Mouse (Mus musculus) stomach, embryonic 16.5 days (tissue): ENCODE measurements around the gene Jam3. TPM values are rescaled to one million over a fixed set of nuclear protein-coding genes. Genes with fewer than 3 reads are reported as not detected.

Source experiments
- ATAC-seq: fragments of 200-750 bp; cut with Nextera tagmentation; 2 replicates; pipeline ENCODE4 v1.8.0; 2017; ENCODE audit warnings: moderate number of reproducible peaks, moderate TSS enrichment; ENCODE audit not compliant: insufficient read depth, low FRiP score
- H3K27ac ChIP-seq: fragments of 300-500 bp; sonication (generic); 2 replicates; pipeline ENCODE4 v1.5.1; 2014; ENCODE audit warnings: low read length
- H3K27me3 ChIP-seq: fragments of 300-500 bp; sonication (generic); 2 replicates; pipeline ENCODE4 v1.6.1; 2014; ENCODE audit warnings: low read length, control low read depth, mixed read lengths; ENCODE audit not compliant: control insufficient read depth, insufficient read depth
- H3K36me3 ChIP-seq: fragments of 300-500 bp; sonication (generic); 2 replicates; pipeline ENCODE4 v1.6.1; 2014; ENCODE audit warnings: low read length; ENCODE audit not compliant: control insufficient read depth, insufficient read depth
- H3K4me1 ChIP-seq: fragments of 300-500 bp; sonication (generic); 2 replicates; pipeline ENCODE4 v1.6.1; 2014; ENCODE audit warnings: low read length, control low read depth, mixed read lengths; ENCODE audit not compliant: control insufficient read depth, insufficient read depth
- H3K4me2 ChIP-seq: fragments of 300-500 bp; sonication (generic); 2 replicates; pipeline ENCODE4 v1.6.1; 2014; ENCODE audit warnings: low read depth, low read length, mixed read lengths
- H3K4me3 ChIP-seq: fragments of 300-500 bp; sonication (generic); replicated peaks from 2 replicates; pipeline ENCODE4 v1.5.1; 2014; ENCODE audit warnings: mild to moderate bottlenecking, low read length
- H3K9ac ChIP-seq: fragments of 300-500 bp; sonication (generic); 2 replicates; pipeline ENCODE4 v1.6.1; 2014; ENCODE audit warnings: low read length
- H3K9me3 ChIP-seq: fragments of 300-500 bp; sonication (generic); replicated peaks from 2 replicates; pipeline ENCODE4 v1.6.1; 2016; ENCODE audit warnings: low read length, control low read depth; ENCODE audit not compliant: control insufficient read depth
- WGBS: fragments of 180-500 bp; shearing (Covaris S2); extraction: QIAGEN DNeasy Blood & Tissue Kit; methylation state at CpG from one replicate; pipeline ENCODE4 v1.1.7; 2014; 5-methylcytosine and 5-hydroxymethylcytosine counted together
- polyA plus RNA-seq: library from polyadenylated mRNA; unstranded; fragments of >200 nt; fragmentation: Nextera tagmentation; extraction: Ambion mirVana; gene quantifications from 2 replicates; pipeline ENCODE4 v1.2.1, GENCODE M21; 2015

Gene Jam3
- polyA plus RNA-seq, 1 experiment from 2014 or later, result 59.6 TPM

DNA sequence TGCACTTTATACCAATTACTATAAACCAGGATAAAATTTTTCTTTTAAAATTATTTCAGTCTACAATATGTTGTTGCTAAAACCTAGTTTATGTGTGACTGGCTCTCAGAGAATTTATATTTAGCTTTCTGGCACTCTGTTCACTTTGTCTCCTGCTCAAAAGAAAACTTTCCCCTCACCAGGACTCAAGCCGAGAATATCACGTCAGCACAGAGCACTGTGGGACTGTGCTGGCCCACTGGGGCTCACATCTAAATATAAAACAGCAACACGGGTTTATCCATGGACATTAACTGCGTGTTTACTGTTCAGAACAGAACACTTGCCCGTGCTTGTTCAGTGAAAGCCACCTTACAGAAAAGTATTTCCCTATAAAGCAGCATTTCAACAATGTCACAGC is 44.5 kb downstream of the Jam3 start:
- Histone ChIP-seq H3K4me1 (no peaks in the 10 kb centered on the region; the same call in 1 of the 2 replicates), H3K27ac (peak overlapping the region; percentile 12; the same call in 1 of the 2 replicates), H3K36me3 (no peaks in the 10 kb centered on the region), H3K9me3 (no peaks in the 10 kb centered on the region), H3K9ac (0 out of 2 replicates have a peak overlapping the region, but pooled peaks have one; percentile 7), H3K4me2 (no peak overlapping the region), H3K4me3 (no peak overlapping the region), H3K27me3 (no peaks in the 10 kb centered on the region)
- ATAC-seq, result peak; percentile 34; the same call in 1 of the 2 replicates
- WGBS, result 45% methylated on average over 5 of the region's 5 CpGs

DNA sequence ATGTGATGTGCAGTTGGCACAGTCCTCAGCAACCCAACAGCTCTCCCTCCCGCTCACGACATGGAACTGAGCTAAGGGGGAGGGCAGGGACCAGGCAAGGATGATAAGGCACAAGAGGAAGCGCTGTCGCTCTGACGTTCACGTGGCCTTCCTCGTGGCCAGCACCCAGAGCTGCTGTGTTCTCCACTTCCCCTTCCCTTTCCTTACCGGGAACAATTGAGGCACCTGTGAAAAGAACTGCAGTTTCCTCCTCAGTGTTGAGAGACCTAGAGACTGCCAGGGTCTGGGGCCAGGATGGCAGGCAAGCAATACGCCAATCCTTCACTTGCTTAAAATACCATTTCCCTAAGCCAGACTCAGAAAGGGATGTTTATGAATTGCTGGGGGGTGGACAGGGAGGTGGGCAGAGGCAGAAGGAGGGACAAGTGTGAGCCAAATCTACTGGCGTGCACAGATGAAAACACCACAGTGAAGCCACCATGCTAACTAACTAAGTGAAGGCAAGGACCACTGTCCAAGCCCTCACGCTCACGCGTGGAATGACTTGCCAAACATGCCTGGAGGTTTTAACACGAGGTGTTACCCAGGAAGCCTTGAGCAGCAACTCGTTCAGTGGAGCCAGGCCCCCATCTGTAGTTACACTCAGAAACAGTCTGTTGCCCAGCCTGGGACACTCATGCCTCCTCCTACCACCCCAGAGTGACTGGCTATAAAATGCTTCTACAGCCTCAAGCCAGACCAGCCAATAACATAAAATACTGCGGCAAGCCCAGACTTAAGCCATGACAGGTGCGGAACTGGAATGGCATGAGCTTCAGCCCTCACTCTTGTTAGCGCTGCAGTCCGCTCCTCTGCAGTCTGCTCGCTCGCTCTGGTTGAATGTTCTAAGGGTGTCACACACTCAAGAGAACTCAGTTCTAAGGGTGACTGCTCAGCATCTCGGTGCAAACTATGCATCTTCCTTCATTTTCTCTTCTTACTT is 45.4 kb downstream of the Jam3 start:
- 0 out of 2 replicates have a peak overlapping the region, but pooled peaks have one; percentile 11 for H3K9ac ChIP-seq
- H3K36me3 ChIP-seq, result no peaks in the 10 kb centered on the region
- H3K4me1 ChIP-seq, result no peaks in the 10 kb centered on the region; the same call in 1 of the 2 replicates
- H3K4me3 ChIP-seq, result no peak overlapping the region
- H3K27ac ChIP-seq, result peak overlapping the region; percentile 61
- H3K4me2 ChIP-seq, result no peak overlapping the region
- no peaks in the 10 kb centered on the region for H3K27me3 ChIP-seq
- peak; percentile 49; the same call in 1 of the 2 replicates for ATAC-seq
- no peaks in the 10 kb centered on the region for H3K9me3 ChIP-seq
- WGBS, result 71% methylated on average over 22 of the region's 22 CpGs

DNA sequence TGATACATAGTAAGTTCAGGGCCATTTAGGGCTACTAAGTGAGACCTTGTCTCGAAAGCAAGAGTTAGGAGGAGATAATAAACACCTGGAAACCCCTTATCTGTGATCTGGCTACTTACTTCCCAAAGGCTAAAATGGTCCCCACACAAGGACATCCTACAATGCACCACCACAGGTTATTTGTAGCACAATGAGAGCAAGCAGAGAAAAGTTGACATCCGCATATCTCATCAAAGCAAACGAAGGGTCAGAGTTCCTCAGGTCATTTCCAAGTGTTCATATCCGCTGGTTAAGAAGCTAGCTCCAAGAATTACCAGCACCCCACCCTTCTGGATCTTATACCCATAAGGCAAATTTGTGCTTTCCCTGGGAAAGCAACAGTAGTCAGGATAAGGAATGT is 46.8 kb downstream of the Jam3 start:
- no peak overlapping the region for H3K9ac ChIP-seq
- H3K27ac ChIP-seq, result no peak overlapping the region
- H3K36me3 ChIP-seq, result no peaks in the 10 kb centered on the region
- H3K4me3 ChIP-seq, result no peak overlapping the region
- H3K4me2 ChIP-seq, result no peak overlapping the region
- no peaks in the 10 kb centered on the region; the same call in 1 of the 2 replicates for H3K4me1 ChIP-seq
- H3K27me3 ChIP-seq, result no peaks in the 10 kb centered on the region
- WGBS, result 69% methylated on average over 4 of the region's 4 CpGs
- ATAC-seq, result no peak
- H3K9me3 ChIP-seq, result no peaks in the 10 kb centered on the region

DNA sequence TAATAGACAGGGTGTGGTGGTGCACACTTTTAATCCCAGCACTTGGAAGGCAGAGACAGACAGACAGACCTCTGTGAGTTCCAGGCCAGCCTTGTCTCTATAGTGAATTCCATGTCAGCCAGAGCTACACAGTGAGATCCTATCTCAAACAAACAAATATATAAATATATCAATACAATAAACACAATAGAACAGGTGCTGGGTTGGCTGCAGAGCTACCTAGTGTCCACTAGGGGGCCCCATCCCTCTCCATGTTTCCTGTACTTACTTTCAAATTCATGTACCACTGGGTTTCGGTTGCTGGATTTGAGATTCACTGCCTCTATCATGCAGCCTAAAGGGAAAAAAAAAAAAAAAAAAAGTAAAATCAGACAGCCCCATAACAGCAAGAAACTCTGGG is 49.1 kb downstream of the Jam3 start:
- Histone ChIP-seq H3K4me2 (no peak overlapping the region), H3K27ac (no peak overlapping the region), H3K9me3 (no peaks in the 10 kb centered on the region), H3K4me1 (no peaks in the 10 kb centered on the region; the same call in 1 of the 2 replicates), H3K27me3 (no peaks in the 10 kb centered on the region), H3K4me3 (no peak overlapping the region), H3K36me3 (no peaks in the 10 kb centered on the region), H3K9ac (no peak overlapping the region)
- no peak for ATAC-seq
- WGBS, result 45% methylated on average over 1 of the region's 1 CpGs

DNA sequence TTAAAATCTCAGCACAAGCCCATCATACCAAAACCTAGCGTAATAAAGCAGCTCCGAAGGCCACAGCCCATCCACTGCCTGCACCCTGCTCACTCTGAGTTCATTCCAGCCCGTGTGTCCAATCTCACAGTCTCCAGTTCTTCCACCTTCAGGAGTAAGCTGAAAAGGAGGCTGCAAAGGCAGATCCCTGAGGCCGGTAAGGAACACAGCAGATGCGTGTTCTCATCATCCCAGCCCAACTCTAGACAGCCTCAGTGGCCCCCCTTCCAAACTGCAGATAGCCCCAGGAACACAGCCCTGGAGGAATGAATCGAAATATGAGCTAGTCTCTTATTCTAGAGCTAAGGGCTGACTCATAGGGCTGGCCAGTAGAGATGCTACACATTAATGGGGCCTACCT is 53.8 kb downstream of the Jam3 start:
- 83% methylated on average over 6 of the region's 6 CpGs for WGBS
- Histone ChIP-seq H3K27me3 (no peaks in the 10 kb centered on the region), H3K4me1 (no peaks in the 10 kb centered on the region), H3K4me2 (no peak overlapping the region), H3K9ac (no peak overlapping the region), H3K9me3 (no peaks in the 10 kb centered on the region), H3K27ac (no peak overlapping the region), H3K36me3 (no peaks in the 10 kb centered on the region), H3K4me3 (no peak overlapping the region)
- no peak for ATAC-seq

DNA sequence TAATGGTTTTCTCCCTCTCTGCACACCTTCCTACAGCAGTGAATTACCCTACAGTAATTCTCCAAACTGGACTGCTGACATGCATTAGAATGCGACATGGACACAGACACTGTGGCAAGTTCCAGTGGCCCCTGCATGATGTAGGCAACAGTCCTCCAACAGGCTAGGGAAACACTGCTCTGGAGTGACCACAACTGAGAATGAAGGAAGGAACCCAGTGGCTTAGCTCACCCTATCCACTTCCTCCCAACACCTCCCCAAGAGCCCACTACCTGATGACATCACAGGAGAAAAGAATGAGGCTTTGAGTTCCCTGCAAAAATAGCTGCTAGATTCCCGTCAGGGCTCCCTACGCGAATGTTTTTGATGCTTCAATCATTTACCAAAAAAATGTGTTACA is 55.7 kb downstream of the Jam3 start:
- H3K27ac ChIP-seq, result no peak overlapping the region
- no peak for ATAC-seq
- H3K4me1 ChIP-seq, result no peaks in the 10 kb centered on the region
- no peaks in the 10 kb centered on the region for H3K9me3 ChIP-seq
- no peak overlapping the region for H3K4me3 ChIP-seq
- H3K9ac ChIP-seq, result no peak overlapping the region
- no peaks in the 10 kb centered on the region for H3K27me3 ChIP-seq
- no peak overlapping the region for H3K4me2 ChIP-seq
- 86% methylated on average over 4 of the region's 4 CpGs for WGBS
- H3K36me3 ChIP-seq, result 0 out of 2 replicates have a peak, but pooled peaks cover under 1% of the 10 kb centered on the region

DNA sequence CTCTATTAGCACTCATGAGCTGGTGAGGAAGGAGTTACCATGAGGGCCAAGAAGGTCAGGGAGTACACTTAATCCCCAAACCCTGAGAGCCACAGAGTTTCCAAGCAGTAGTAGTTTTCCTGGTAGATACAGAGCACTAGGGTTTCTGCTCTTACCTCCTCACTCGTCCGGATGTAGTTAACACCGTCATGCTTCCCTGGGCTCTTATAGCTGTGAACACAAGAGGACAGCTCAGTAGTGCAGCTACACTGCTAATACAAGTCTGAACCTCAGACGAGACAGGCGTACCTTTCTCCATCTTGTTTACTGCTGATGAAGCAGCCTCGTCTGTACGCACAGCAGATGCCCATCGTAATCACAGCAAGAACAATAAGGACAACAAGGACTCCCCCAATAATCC is 56.7 kb downstream of the Jam3 start:
- 0 out of 2 replicates have a peak, but pooled peaks cover 5% of the 10 kb centered on the region for H3K36me3 ChIP-seq
- no peaks in the 10 kb centered on the region for H3K27me3 ChIP-seq
- no peak overlapping the region for H3K27ac ChIP-seq
- H3K4me3 ChIP-seq, result no peak overlapping the region
- H3K4me1 ChIP-seq, result no peaks in the 10 kb centered on the region
- H3K9me3 ChIP-seq, result no peaks in the 10 kb centered on the region
- no peak overlapping the region for H3K4me2 ChIP-seq
- WGBS, result 86% methylated on average over 8 of the region's 8 CpGs
- ATAC-seq, result no peak
- no peak overlapping the region for H3K9ac ChIP-seq

DNA sequence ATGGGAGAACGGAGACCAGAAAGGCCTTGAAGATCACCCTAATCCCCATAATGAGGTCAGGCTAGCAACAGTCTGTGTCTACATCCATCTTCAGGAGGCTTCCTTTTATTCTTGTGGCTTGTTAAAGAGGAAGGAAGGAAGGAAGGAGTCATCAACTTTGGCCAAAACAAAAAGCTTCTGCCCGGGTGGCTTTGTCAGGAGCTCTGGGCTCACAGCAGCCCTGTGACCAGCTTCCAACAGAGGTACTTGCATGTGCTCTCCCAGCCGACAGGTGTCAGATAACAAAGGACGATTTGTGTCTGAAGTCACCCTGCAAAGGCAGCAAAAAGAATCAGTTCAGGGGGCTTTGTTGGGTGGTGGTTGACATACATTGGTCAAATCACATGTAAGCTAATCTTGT is 57.1 kb downstream of the Jam3 start:
- Histone ChIP-seq H3K4me3 (no peak overlapping the region), H3K27ac (no peak overlapping the region), H3K4me1 (no peaks in the 10 kb centered on the region), H3K4me2 (no peak overlapping the region), H3K27me3 (no peaks in the 10 kb centered on the region), H3K36me3 (0 out of 2 replicates have a peak, but pooled peaks cover 5% of the 10 kb centered on the region), H3K9me3 (no peaks in the 10 kb centered on the region), H3K9ac (no peak overlapping the region)
- 45% methylated on average over 4 of the region's 4 CpGs for WGBS
- ATAC-seq, result no peak

DNA sequence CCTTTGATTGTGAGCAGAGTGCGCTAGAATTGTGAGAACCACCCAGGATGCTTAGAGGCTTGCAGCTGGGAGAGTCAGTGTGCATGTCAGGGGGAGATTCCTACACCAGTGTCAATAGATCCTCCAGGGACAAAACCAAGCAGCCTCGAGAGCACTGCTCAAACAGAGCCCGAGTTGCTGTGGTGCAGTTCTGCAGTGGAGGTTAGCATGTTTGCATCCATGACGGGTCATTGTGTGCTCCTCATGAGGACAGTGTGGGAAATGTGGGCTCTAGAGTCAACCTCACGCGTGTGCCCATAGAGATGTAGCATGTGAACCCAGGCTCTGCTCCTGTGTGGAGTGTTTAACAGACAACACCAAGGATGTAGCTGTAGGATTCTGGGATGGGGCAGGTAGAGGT is 62.3 kb downstream of the Jam3 start:
- ATAC-seq, result no peak
- no peak overlapping the region for H3K4me2 ChIP-seq
- 91% methylated on average over 6 of the region's 6 CpGs for whole genome bisulfite sequencing
- no peaks in the 10 kb centered on the region for H3K4me1 ChIP-seq
- H3K9ac ChIP-seq, result no peak overlapping the region
- no peak overlapping the region for H3K27ac ChIP-seq
- no peaks in the 10 kb centered on the region for H3K9me3 ChIP-seq
- H3K4me3 ChIP-seq, result no peak overlapping the region
- H3K36me3 ChIP-seq, result peaks cover 18% of the 10 kb centered on the region; the same call in 1 of the 2 replicates
- no peaks in the 10 kb centered on the region for H3K27me3 ChIP-seq
